Mouse (Mus musculus) telencephalon, adult 2 months (tissue): ENCODE results near the gene Shisa9.

Experiments used
- DNase-seq: peaks from one replicate; pipeline ENCODE4 v3.0.0-alpha.2; 2011; ENCODE audit warnings: low read depth, low spot score

Shisa9 gene

DNA sequence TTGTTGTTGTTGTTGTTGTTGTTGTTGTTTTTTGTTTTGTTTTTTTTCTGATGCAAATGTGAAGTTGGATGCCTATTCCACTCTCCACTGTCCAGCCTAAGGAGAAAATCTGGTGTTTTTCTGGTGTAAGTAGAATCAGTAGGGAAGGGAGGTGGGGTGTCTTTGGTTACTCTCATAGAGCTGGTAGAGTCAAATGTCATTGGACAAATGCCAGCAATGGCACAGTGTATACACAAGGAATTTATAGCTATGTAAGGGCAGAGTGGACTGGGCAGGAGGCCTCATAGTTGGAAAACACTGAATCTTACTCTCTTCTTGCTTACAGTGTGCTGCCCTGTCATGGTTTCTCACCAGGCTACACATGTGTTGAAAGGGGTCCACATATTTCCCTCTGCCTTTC lies 325.9 kb downstream of the Shisa9 start:
- no peak for DNase-seq

DNA sequence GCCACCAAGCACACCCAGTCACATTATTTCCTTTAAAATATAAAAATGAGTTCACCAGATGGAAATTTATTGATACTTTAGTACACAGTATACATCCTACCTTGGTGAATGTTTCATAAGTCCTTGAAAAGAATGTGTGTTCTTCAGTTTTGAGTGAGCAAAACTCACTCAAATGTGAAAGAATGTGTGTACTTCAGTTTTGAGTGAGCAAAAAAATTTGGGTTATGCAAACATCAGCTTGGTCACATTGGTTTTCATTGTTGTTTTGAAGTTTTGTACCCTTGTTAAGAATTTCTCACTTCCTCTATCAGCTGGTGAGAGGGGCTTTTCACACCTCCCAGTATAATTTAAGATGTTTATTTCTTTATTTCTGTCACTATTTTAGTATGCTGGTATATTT lies 331.7 kb downstream of the Shisa9 start:
- no peak for DNase-seq
